Mouse (Mus musculus): Measurements from ENCODE around the gene Nt5c3b. TPM values are rescaled to one million over a fixed set of nuclear protein-coding genes. Genes with fewer than 3 reads are reported as not detected.

The Nt5c3b gene
- polyA plus RNA-seq, 1 experiment = 32.0 TPM

- no peak overlapping the region for H3K4me3 ChIP-seq (ENCODE audit: insufficient read depth, low read depth, low read length)
- H3K36me3 ChIP-seq (ENCODE audit: control insufficient read depth, insufficient read depth, low read length) = no peaks in the 10 kb centered on the region
- H3K27ac ChIP-seq (ENCODE audit: insufficient read depth, low read depth, low read length) = no peak overlapping the region
- H3K4me1 ChIP-seq (ENCODE audit: control insufficient read depth, insufficient read depth, low read length) = no peaks in the 10 kb centered on the region
- DNase-seq = no peak
- 64% methylated on average over 4 of the region's 4 CpGs for WGBS
- TF ChIP-seq CTCF (conservative IDR thresholded peaks at IDR 0.05; ENCODE audit: insufficient read depth, insufficient read length, low read depth, low read length) (no peak), POLR2A (IDR thresholded peaks at IDR 0.05; ENCODE audit: low read depth, low read length) (no peak)
- no peaks in the 10 kb centered on the region for H3K27me3 ChIP-seq (replicated peaks; ENCODE audit: control insufficient read depth, insufficient read depth, low read length)
Measured at GRCm38 (mm10) chr11:100457247-100457646, 15.6 kb upstream of the Nt5c3b start.

- H3K27me3 ChIP-seq (replicated peaks; ENCODE audit: control insufficient read depth, insufficient read depth, low read length) = no peaks in the 10 kb centered on the region
- 41% methylated on average over 6 of the region's 6 CpGs for WGBS
- H3K27ac ChIP-seq (ENCODE audit: insufficient read depth, low read depth, low read length) = no peak overlapping the region
- H3K4me3 ChIP-seq (ENCODE audit: insufficient read depth, low read depth, low read length) = no peak overlapping the region
- 0 out of 2 replicates have a peak, but pooled peaks cover 2% of the 10 kb centered on the region for H3K4me1 ChIP-seq (ENCODE audit: control insufficient read depth, insufficient read depth, low read length)
- H3K36me3 ChIP-seq (ENCODE audit: control insufficient read depth, insufficient read depth, low read length) = no peaks in the 10 kb centered on the region
- TF ChIP-seq POLR2A (IDR thresholded peaks at IDR 0.05; ENCODE audit: low read depth, low read length) = no peak
- TF ChIP-seq CTCF (conservative IDR thresholded peaks at IDR 0.05; ENCODE audit: insufficient read depth, insufficient read length, low read depth, low read length) = no peak
- peak; percentile 62 for DNase-seq
Measured at GRCm38 (mm10) chr11:100442625-100443024, 1.0 kb upstream of the Nt5c3b start.

- Histone ChIP-seq H3K27ac (ENCODE audit: insufficient read depth, low read depth, low read length) (no peak overlapping the region), H3K27me3 (replicated peaks; ENCODE audit: control insufficient read depth, insufficient read depth, low read length) (no peaks in the 10 kb centered on the region), H3K4me3 (ENCODE audit: insufficient read depth, low read depth, low read length) (peak overlapping the region; percentile 87), H3K36me3 (ENCODE audit: control insufficient read depth, insufficient read depth, low read length) (no peaks in the 10 kb centered on the region), H3K4me1 (ENCODE audit: control insufficient read depth, insufficient read depth, low read length) (0 out of 2 replicates have a peak, but pooled peaks cover 3% of the 10 kb centered on the region)
- 2% methylated on average over 52 of the region's 52 CpGs for WGBS
- TF ChIP-seq CTCF (conservative IDR thresholded peaks at IDR 0.05; ENCODE audit: insufficient read depth, insufficient read length, low read depth, low read length) (no peak), POLR2A (IDR thresholded peaks at IDR 0.05; ENCODE audit: low read depth, low read length) (peak; percentile 34)
- DNase-seq = peak; percentile 81
Measured at GRCm38 (mm10) chr11:100440691-100441522, 701 bp downstream of the Nt5c3b start.

GRCm38 (mm10) chr11:100437901-100438300 is 3.7 kb downstream of the Nt5c3b start:
- TF ChIP-seq CTCF (conservative IDR thresholded peaks at IDR 0.05; ENCODE audit: insufficient read depth, insufficient read length, low read depth, low read length) (no peak), POLR2A (IDR thresholded peaks at IDR 0.05; ENCODE audit: low read depth, low read length) (no peak)
- WGBS = 39% methylated on average over 1 of the region's 1 CpGs
- Histone ChIP-seq H3K27me3 (replicated peaks; ENCODE audit: control insufficient read depth, insufficient read depth, low read length) (no peaks in the 10 kb centered on the region), H3K4me3 (ENCODE audit: insufficient read depth, low read depth, low read length) (no peak overlapping the region), H3K4me1 (ENCODE audit: control insufficient read depth, insufficient read depth, low read length) (0 out of 2 replicates have a peak, but pooled peaks cover 3% of the 10 kb centered on the region), H3K27ac (ENCODE audit: insufficient read depth, low read depth, low read length) (no peak overlapping the region), H3K36me3 (ENCODE audit: control insufficient read depth, insufficient read depth, low read length) (no peaks in the 10 kb centered on the region)
- DNase-seq = peak; percentile 68

- Histone ChIP-seq H3K4me3 (ENCODE audit: insufficient read depth, low read depth, low read length) (no peak overlapping the region), H3K4me1 (ENCODE audit: control insufficient read depth, insufficient read depth, low read length) (0 out of 2 replicates have a peak, but pooled peaks cover 3% of the 10 kb centered on the region), H3K36me3 (ENCODE audit: control insufficient read depth, insufficient read depth, low read length) (no peaks in the 10 kb centered on the region), H3K27me3 (replicated peaks; ENCODE audit: control insufficient read depth, insufficient read depth, low read length) (no peaks in the 10 kb centered on the region), H3K27ac (ENCODE audit: insufficient read depth, low read depth, low read length) (no peak overlapping the region)
- WGBS = 82% methylated on average over 9 of the region's 9 CpGs
- no peak for DNase-seq
- TF ChIP-seq CTCF (conservative IDR thresholded peaks at IDR 0.05; ENCODE audit: insufficient read depth, insufficient read length, low read depth, low read length) = no peak
- no peak for TF ChIP-seq POLR2A (IDR thresholded peaks at IDR 0.05; ENCODE audit: low read depth, low read length)
Measured at GRCm38 (mm10) chr11:100435678-100436246, 5.8 kb downstream of the Nt5c3b start.

GRCm38 (mm10) chr11:100432002-100432401 is 9.6 kb downstream of the Nt5c3b start:
- H3K27ac ChIP-seq (ENCODE audit: insufficient read depth, low read depth, low read length) = no peak overlapping the region
- no peaks in the 10 kb centered on the region for H3K4me1 ChIP-seq (ENCODE audit: control insufficient read depth, insufficient read depth, low read length)
- 95% methylated on average over 5 of the region's 5 CpGs for WGBS
- no peak overlapping the region for H3K4me3 ChIP-seq (ENCODE audit: insufficient read depth, low read depth, low read length)
- TF ChIP-seq POLR2A (IDR thresholded peaks at IDR 0.05; ENCODE audit: low read depth, low read length) = no peak
- no peak for TF ChIP-seq CTCF (conservative IDR thresholded peaks at IDR 0.05; ENCODE audit: insufficient read depth, insufficient read length, low read depth, low read length)
- H3K36me3 ChIP-seq (ENCODE audit: control insufficient read depth, insufficient read depth, low read length) = no peaks in the 10 kb centered on the region
- no peak for DNase-seq
- H3K27me3 ChIP-seq (replicated peaks; ENCODE audit: control insufficient read depth, insufficient read depth, low read length) = no peaks in the 10 kb centered on the region

GRCm38 (mm10) chr11:100430052-100430451 is 11.6 kb downstream of the Nt5c3b start:
- no peak for DNase-seq
- no peaks in the 10 kb centered on the region for H3K27me3 ChIP-seq (replicated peaks; ENCODE audit: control insufficient read depth, insufficient read depth, low read length)
- H3K4me3 ChIP-seq (ENCODE audit: insufficient read depth, low read depth, low read length) = no peak overlapping the region
- TF ChIP-seq POLR2A (IDR thresholded peaks at IDR 0.05; ENCODE audit: low read depth, low read length) = no peak
- TF ChIP-seq CTCF (conservative IDR thresholded peaks at IDR 0.05; ENCODE audit: insufficient read depth, insufficient read length, low read depth, low read length) = no peak
- H3K27ac ChIP-seq (ENCODE audit: insufficient read depth, low read depth, low read length) = no peak overlapping the region
- H3K36me3 ChIP-seq (ENCODE audit: control insufficient read depth, insufficient read depth, low read length) = no peaks in the 10 kb centered on the region
- 94% methylated on average over 7 of the region's 7 CpGs for WGBS
- no peaks in the 10 kb centered on the region for H3K4me1 ChIP-seq (ENCODE audit: control insufficient read depth, insufficient read depth, low read length)

All from kidney, adult 2 months (tissue).